Mouse (Mus musculus) heart, postnatal 10 days (tissue): ENCODE measurements around the gene Spsb1. TPM values are rescaled to one million over a fixed set of nuclear protein-coding genes. Genes with fewer than 3 reads are reported as not detected.

Experiments used
- DNase-seq, 2 experiments: peaks; one replicate each; pipeline ENCODE4 v3.0.0; 2021
- intact Hi-C: fragments of 180-260 bp; cut with DNase I; formaldehyde crosslinking; loops from one replicate; pipeline ENCODE4 v1.15.1; 2025
- total RNA-seq, 2 experiments: library from RNA; stranded (reverse); gene quantifications; 2 replicates each; pipeline ENCODE4 v1.2.3; 2021

Spsb1 gene
- total RNA-seq, 2 experiments from 2014 or later = 34.3 to 56.2 TPM

DNA sequence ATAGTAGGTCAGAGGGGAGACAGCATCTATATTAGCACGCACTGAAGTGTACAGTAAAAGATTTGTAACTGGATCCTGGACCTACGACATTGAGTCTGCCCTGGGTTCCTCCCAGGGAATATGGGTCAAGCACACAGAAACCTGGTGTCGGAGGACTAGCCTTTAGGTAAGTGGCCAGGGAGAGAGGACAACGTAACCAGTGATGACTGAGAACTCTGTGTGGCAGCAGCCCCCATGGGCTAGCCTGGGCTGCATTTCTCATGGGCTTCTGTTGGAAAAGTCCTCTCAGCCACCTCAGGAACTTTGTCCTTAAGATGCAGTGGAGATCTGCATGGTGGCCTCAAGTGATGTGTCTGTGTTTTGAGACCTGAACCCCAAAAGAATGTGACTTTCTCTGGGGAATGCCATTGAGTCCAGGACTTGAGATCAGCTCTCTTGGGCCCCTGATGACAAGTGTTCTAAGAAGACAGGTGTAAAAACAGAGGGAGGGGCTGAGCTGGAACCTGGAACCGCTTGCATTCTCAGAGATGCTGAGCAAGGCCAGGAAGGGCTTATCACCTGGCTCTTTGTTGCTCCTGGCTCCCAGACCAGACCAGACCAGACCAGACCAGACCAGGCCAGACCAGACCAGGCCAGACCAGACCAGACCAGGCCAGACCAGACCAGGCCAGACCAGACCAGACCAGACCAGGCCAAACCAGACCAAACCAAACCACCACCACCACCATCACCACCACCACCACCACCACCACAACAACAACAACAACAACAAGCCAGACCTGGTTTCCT, 63.5 kb downstream of the Spsb1 start:
- DNase-seq = no peak
- intact Hi-C loops = loop anchor here (2.0 to 5.0 kb wide), 2 partner anchors 46 to 61 kb away; no protein-coding TSS in a partner anchor

DNA sequence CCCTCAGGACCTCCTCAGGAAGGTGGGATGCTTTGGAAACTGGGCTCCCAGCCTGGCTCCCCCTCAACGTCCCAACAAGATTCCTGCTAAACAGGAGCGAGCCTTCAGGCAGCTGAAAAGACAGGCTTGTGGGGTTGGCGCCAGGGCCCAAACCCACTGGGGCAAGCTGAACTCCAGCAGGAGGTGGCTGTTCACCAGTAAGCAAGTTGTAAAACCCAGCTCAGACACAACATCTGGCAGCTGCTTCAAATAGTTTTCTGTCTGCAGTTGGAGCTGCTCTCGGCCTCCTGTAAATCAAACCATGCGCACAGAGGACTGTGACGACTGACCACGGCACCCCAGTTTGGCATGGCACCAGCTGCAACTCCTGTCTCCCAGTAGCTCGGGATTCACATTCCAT, 64.3 kb downstream of the Spsb1 start:
- DNase-seq = peak; percentile 69 to 70
- intact Hi-C loops = loop anchor here (2.0 to 5.0 kb wide), 2 partner anchors 47 to 62 kb away; no protein-coding TSS in a partner anchor

DNA sequence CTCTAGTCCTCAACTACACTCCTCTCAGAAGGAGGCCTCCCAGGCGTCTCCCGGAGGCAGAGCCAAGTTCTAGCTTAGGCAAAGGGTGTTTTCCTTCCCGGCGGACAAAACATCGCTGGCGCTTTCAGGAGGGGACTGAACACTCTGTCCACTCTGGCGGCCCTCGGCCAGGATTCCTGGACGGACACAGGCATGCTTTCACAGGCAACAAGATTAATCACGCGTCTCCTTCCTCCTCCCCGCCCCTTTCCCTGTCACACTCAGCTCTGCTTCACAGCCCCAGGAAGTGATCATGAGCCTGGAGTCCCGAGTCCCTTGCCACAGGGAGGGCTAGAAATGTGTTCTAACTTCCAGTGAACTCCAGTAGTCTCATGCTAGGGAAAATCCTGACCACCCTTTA, 65.0 kb downstream of the Spsb1 start:
- DNase-seq = peak; percentile 87 to 92
- intact Hi-C loops = loop anchor here (2.0 to 5.0 kb wide), 2 partner anchors 47 to 63 kb away; no protein-coding TSS in a partner anchor

DNA sequence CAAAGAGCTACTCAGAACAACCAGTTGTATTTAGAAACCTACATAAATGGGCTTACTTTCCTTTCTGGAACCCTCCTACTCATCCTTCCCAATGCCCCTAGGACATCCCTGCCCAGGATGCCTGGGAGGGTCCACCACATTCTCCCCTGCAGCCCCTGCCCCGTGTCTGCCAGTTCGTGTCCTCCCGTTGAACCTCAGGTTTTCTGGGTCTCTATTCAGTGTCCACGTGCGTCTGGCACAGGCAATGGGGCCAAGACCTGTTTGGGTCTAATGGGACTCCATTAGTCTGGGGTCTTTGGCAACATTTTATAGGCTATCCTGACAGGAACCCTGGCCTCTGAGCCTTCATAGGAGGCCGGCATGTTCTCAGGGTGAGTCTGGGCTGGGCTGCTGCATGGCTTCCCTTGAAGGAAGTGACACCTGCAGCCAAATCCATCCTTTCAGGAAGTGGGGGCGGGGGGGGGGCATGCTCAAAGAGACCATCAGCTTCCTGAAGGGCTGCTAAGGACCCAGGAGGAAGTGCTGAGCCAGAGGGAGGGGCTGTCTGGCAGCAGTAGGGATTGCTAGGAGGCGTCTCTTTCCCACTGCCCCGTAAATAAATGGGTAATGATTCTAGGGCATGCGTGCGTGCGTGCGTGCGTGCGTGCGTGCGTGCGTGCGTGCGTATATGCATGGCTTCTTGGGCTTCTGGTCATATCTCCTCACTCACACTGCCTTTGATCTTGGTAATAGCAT, 65.9 kb downstream of the Spsb1 start:
- DNase-seq = no peak
- intact Hi-C loops = no loop called here

DNA sequence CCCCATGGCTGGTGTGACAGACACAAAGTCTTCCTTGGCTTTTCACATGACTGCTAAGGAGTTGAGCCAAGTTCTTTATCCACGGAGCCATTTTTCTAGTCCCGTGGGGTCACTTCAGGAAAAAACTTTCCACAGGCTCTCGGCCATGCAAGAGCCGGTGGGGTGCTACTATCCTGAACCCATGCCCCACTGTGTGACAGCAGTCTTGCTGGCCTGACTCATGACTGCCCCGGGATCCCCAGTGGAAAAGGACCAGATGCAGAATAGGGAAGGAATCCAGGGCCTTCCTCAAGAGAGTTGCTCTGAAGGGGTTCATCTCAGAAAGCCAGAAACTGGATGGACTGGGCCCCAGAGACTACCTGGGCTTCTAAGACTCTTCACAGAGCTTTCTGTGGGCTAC, 66.7 kb downstream of the Spsb1 start:
- DNase-seq = peak in 1 of 2 experiments; percentile 46
- intact Hi-C loops = no loop called here

DNA sequence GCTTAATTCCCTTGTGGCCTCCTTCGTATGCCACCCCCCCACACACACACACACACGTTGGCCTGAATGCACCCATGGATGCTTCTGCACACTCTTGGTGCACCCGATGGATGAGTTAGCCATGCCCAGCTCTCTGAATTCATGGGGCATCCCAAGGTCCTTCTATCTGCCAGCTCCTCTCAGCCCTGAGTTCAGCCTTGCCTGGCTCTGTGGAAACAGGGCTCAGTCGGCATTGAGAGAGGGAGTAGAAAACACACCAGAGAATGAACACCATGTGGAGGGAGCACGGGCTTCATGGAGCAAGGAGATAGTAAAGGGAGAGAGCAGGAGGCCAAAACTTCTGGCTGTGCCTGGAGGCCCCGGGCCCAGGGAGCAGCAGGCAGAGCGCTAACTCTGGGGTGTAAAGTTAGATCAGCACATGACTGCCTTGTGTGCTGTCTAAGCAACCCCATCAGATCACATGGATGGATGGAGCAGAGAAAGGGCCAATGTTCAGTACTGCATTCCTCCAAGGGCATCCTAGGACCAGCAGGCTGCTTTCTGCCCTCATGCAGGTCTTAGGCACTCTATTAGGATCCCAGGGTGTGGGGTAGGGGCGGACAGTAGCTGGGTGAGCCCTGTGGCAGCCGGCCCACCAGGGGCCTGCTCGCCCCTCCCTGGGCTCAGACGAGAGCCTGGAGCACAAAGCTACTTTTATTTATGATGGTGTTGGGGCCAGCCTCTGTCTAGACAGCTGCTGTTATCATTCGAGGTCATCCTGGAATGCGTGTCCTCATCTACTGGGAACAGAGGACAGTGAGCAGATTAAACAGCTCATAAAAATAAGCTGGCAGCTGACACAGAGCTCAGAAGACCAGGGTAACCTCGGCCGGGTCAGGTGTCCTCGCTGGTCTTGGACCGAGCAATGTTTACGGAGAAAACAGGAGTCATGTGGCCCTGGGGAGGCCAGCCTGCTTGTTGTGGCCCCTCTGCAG, 68.3 kb downstream of the Spsb1 start:
- DNase-seq = peak; percentile 40 to 47
- intact Hi-C loops = no loop called here

DNA sequence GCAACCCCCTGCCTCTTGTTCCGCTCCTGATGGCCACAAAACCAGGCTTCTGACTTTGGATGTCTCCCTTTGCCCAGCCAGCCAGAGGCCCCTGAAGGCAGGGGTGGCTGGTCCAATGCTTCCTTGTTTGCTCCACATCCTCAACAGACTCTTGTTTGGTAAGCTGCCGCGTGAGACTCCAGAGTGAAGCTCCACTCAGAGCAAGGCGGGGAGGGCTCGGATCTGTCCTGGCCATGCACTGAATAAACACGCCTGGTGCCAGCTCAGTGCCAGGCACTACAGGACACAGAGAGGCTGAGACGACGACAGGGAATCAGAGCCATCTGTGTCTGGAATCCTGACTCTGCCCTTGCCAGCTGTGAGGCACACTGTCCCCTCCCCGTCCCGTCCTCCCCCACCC, 70.9 kb downstream of the Spsb1 start:
- DNase-seq = no peak
- intact Hi-C loops = no loop called here

DNA sequence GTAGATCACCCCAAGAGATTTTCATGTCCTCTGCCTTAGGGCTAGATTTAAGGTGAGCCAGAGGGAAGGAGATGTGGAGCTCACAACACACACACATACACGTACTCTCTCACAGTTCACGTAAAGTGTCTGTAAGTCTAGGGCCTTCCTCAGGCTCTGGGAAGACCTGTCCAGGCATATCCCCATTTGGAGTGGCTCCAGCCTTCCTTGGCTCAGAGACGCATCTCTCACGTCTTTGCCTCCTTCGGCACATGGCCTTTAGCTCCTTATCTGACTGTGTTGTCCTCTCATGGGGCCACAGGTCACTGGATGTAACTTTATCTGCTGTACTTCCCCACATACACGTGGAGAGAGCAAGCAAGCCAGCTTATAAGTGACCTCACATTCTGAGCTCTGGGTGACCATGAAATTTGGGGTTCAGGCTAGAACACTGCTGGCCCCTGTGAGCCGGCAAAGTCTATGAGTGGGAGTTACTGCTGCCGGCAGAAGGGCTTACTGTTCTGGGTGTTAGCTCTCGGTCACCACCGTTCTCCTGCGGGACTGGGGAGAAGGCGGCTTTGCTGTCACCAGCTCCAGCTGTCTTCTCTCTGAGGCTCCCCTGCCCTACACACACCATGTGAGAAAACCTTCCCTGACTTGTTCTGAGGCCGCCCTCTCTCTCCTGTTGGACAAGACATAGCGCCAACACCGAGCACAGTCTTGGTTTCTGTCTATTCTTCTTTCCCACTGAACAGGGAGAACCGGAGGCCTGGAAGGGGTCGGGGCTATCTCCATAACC, 72.5 kb downstream of the Spsb1 start:
- DNase-seq = no peak
- intact Hi-C loops = no loop called here

DNA sequence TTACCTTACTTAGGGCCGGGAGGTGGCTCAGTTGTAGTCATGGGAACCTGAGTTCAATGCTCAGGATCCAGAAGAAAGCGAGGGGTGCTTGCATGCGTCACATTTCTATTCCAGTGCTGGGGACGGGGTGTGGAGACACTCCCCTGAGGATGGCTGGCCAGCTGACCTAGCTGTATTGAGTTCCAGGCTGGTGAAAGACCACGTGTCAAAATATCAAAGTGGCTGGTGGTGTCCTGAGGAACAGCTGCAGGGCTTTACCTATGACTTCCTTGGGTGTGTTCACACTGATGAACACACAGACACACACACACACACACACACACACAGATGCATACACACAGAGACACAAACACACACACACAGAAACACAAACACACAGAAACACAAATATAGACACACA, 73.9 kb downstream of the Spsb1 start:
- no peak for DNase-seq
- intact Hi-C loops = no loop called here

DNA sequence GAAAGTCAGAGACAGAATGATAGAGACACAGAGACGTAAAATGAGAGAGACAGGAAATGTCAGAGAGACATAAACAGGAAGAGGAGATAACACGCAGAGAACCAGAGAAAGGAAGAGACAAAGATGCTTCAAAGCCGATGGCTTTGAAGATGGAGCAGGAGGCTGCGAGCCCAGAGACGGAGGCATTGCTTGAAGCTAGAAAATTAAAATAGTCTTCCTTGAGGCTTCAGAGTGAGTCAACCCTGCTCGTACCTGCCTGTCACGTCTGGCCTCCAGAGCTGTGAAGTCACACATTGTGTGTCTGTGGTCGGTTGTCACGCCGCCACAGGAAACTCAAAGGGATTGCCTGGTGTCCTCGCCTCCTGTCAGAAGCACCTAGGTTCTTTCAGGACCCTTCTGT, 74.9 kb downstream of the Spsb1 start:
- no peak for DNase-seq
- intact Hi-C loops = no loop called here

DNA sequence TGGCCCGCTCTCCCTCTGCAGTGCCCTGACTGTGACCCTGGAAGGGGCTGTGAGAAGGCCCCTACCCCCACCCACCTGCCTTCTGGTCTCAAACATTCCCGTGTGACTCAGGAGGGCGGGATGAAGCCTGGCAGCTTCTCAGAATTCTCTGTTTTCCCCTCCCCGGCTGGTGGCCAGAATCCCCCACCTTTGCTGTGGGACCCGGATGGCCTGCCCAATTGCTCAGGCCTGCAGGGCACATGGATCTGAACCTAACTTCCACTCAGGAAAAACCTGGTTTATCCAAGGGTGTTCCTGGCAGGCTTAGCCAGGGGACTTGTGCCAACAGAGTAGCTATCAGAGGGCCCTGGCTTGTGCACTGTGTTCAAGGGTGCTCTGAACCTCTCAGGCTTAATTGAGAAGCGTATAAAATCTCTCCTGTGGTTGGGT, 76.8 kb downstream of the Spsb1 start:
- intact Hi-C loops = no loop called here
- DNase-seq = peak; percentile 59

DNA sequence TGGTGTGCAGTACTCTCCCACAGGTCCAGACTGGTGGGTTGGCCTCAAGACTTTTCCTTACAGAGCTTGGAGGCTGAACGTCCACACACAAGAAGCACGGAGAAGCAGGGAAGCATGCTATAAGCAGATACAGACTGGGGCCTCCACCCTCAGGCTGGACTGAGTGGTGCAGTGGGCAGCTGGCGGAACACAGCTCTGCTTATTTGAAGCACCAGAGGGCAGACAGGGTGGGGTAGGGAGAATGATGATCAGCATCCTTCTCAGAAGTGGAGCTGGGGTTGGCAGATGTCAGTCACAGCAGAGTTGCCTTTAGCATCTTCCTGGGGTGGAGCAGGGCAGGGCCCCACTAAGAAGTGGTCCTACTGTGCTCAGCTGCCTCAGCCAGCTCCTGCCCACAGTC, 77.6 kb downstream of the Spsb1 start:
- no peak for DNase-seq
- intact Hi-C loops = no loop called here

DNA sequence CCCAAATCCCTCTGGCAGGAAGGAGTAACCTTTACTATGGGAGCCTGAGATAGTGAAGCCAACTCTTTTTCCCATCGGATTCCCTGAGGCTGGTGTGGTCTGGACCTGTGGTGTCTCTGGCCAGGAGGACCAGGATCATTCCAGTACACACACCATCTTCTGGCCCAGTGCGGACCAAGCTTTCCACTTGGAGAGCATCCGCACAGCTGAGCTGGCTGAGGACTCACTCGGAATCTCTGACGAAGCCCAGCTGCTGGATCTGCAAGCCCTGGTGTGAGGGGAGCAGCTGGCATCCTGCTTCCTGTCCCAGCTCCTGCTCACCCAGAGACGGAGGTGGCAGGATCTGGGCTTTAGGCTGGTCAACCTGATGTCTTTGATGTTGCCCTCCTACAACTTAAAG, 78.1 kb downstream of the Spsb1 start:
- intact Hi-C loops = no loop called here
- DNase-seq = peak; percentile 77 to 80

DNA sequence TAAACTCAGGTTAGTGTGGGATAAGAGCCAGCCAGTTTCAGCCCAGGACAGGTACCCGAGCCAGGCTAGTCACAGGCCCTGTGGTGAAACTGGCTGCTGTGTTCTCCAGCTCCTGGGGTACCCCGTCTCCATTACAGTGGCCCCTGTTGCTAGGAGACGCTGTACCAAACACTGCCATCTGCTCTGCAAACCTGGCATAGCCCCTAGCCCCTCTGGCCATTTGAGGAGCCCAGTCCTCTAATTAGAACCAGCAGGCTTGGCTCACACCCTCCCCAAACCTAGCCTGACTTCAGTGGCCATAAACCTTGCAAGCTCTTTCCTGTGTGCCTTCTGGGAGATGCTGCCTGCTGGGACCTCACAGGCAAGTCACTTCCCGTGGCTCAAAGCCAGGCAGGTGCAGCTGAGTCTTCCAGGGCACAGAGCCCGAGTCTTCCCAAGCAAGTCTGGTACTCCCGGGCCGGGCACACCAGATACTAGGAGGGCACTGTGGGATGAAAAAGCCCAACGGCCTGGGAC, 78.8 kb downstream of the Spsb1 start:
- no peak for DNase-seq
- intact Hi-C loops = no loop called here

DNA sequence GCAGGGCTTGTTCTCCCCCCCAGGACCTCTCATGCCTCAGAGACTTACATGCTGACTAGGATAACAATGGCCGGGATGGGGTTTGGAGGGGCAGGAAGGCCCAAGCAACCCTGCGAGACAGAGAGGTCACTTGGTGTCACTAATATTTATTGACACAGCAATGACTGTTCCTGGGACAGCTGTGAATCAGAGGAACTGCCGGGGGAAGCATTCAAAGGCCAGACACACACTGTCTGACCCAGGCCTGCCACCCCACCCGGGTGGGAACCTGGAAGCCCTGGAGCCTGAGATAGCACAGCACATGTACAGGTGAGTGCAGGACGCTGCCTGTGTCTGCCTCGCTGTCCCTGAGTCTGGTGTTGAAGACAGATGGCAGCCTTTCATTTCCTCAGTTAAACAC, 79.5 kb downstream of the Spsb1 start:
- DNase-seq = peak in 1 of 2 experiments; percentile 41
- intact Hi-C loops = no loop called here

DNA sequence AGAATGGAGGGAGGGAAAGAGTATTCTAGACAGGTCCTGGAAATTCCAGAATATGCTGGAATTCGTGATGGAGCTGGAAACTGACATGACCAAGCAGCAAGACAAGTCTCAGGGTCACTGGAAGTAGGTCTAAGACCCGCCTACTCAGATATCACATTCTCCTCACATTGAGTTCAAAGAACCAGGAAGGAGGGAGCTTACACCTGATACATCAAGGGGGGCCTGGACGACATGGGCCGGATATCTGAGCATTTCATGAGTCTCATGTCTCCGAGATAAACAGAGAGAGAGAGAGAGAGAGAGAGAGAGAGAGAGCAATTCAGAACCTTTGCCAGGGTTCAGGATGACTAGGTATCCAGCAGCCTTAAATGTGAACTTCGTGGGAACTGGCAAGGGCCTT, 82.6 kb downstream of the Spsb1 start:
- DNase-seq = no peak
- intact Hi-C loops = no loop called here

DNA sequence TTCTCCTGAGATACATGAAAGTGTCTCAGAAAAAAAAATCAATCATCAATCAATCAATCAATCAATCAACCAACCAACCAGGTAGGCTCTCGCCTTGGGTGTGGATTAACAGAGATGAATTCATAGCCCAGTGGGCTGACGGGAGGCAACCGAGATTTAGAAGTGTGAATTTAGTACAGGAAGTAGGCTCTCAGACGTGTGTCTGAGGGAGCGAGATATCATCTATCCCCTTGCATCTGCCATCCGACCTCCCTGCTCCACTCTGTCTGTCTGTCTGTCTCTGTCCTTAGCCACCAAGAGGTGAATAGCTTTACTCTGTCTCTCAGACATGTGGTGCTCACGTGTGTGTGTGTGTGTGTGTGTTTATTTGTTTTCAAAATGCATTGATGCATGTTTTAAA, 83.3 kb downstream of the Spsb1 start:
- no peak for DNase-seq
- intact Hi-C loops = no loop called here

DNA sequence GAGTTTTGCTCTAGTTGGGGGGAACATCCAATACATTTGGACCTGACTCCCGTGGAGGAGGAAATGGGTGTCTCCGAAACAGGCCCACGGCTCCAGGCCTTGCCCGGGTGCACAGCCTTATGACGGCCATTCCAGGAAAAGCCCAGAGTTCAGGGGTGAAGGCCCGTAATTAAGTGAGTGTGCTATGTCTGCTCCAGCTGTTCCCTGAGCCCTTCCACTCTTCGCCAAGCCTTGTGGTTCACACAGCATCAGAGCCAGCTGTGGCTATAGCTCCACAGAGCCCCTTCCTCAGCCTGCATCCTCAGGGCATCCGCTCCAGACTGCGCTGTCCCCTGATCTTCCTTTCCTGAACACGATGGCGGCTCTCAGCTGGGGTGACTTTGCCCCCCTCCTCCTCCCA, 83.8 kb downstream of the Spsb1 start:
- intact Hi-C loops = no loop called here
- no peak for DNase-seq

DNA sequence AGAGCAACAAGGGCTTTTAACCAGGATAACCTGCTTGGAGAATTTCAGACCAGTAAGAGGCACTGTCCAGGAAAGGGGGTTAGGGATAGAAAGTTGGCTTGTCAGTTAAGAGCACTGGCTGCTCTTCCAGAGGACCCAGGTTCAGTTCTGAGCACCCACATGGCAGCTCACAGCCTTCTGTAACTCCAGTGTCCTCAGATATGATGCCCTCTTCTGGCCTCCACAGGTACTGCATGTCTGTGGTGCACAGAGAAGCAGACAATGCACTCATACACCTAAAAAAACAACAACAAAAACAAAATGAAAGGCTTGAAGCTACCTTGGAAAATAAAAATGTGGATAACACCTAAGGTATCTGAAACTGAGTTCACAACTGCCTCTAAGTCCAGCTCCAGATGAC, 84.4 kb downstream of the Spsb1 start:
- no peak for DNase-seq
- intact Hi-C loops = no loop called here

DNA sequence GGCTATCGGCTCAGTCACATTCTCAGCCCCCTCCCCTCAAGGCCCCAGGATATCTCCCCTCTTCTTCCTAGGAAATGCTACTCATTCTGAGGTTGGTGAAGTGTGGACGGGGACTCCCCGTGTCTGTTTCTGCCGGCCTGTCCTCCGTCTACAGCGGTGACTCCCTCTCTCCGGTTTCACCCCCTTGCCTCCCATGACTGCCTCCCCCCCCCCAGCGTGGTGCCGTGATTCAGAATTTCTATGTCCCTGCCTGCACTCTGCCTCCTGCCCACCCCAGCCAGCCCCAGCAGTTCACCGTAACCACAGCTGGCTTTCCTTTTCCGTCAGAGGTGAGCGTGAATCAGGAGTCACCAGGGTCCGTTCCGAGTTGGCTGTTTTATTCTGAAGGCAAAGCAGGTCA, 86.1 kb downstream of the Spsb1 start:
- intact Hi-C loops = no loop called here
- DNase-seq = no peak
